Mouse (Mus musculus) neural tube, embryonic 15.5 days (tissue): ENCODE results near the gene Cavin2. TPM values are rescaled to one million over a fixed set of nuclear protein-coding genes. Genes with fewer than 3 reads are reported as not detected.

Experiments
- ATAC-seq: fragments of 200-750 bp; cut with Nextera tagmentation; 2 replicates; pipeline ENCODE4 v1.8.0; 2017; ENCODE audit warnings: mild to moderate bottlenecking, moderate TSS enrichment, moderate library complexity; ENCODE audit not compliant: low FRiP score
- H3K27ac ChIP-seq: fragments of 300-500 bp; sonication (generic); replicated peaks from 2 replicates; pipeline ENCODE4 v1.5.1; 2015; ENCODE audit warnings: mild to moderate bottlenecking, inconsistent platforms
- H3K27me3 ChIP-seq: fragments of 300-500 bp; sonication (generic); replicated peaks from 2 replicates; pipeline ENCODE4 v1.6.1; 2015; ENCODE audit warnings: inconsistent platforms
- H3K36me3 ChIP-seq: fragments of 300-500 bp; sonication (generic); 2 replicates; pipeline ENCODE4 v1.6.1; 2015; ENCODE audit warnings: inconsistent platforms
- H3K4me1 ChIP-seq: fragments of 300-500 bp; sonication (generic); 2 replicates; pipeline ENCODE4 v1.6.1; 2015; ENCODE audit warnings: inconsistent platforms
- H3K4me2 ChIP-seq: fragments of 300-500 bp; sonication (generic); 2 replicates; pipeline ENCODE4 v1.6.1; 2015; ENCODE audit warnings: inconsistent platforms, mild to moderate bottlenecking, moderate library complexity
- H3K4me3 ChIP-seq: fragments of 300-500 bp; sonication (generic); replicated peaks from 2 replicates; pipeline ENCODE4 v1.5.1; 2015; ENCODE audit warnings: mild to moderate bottlenecking, inconsistent platforms
- H3K9ac ChIP-seq: fragments of 300-500 bp; sonication (generic); replicated peaks from 2 replicates; pipeline ENCODE4 v1.6.1; 2015; ENCODE audit warnings: mild to moderate bottlenecking, inconsistent platforms
- H3K9me3 ChIP-seq: fragments of 300-500 bp; sonication (generic); replicated peaks from 2 replicates; pipeline ENCODE4 v1.6.1; 2016; ENCODE audit warnings: inconsistent platforms
- WGBS: fragments of 180-500 bp; shearing (Covaris S2); methylation state at CpG from one replicate; pipeline ENCODE4 v1.1.7; 2015; ENCODE audit warnings: mixed read lengths; 5-methylcytosine and 5-hydroxymethylcytosine counted together
- polyA plus RNA-seq: library from polyadenylated mRNA; unstranded; fragments of >200 nt; fragmentation: Nextera tagmentation; extraction: Ambion mirVana; gene quantifications from 2 replicates; pipeline ENCODE4 v1.2.1, GENCODE M21; 2015

The Cavin2 gene
- polyA plus RNA-seq, 1 experiment from 2014 or later, result 11.1 TPM

- no peak overlapping the region for H3K4me2 ChIP-seq
- ATAC-seq, result no peak
- H3K36me3 ChIP-seq, result no peaks in the 10 kb centered on the region
- H3K27me3 ChIP-seq, result no peaks in the 10 kb centered on the region
- 50% methylated on average over 4 of the region's 4 CpGs for WGBS
- H3K4me1 ChIP-seq, result peaks cover 14% of the 10 kb centered on the region; the same call in 1 of the 2 replicates
- no peak overlapping the region for H3K27ac ChIP-seq
- H3K9ac ChIP-seq, result no peak overlapping the region
- no peaks in the 10 kb centered on the region for H3K9me3 ChIP-seq
- H3K4me3 ChIP-seq, result no peak overlapping the region
These were observed 17.1 kb upstream of the Cavin2 start for GRCm38 (mm10) chr1:51271845-51272244.

DNA sequence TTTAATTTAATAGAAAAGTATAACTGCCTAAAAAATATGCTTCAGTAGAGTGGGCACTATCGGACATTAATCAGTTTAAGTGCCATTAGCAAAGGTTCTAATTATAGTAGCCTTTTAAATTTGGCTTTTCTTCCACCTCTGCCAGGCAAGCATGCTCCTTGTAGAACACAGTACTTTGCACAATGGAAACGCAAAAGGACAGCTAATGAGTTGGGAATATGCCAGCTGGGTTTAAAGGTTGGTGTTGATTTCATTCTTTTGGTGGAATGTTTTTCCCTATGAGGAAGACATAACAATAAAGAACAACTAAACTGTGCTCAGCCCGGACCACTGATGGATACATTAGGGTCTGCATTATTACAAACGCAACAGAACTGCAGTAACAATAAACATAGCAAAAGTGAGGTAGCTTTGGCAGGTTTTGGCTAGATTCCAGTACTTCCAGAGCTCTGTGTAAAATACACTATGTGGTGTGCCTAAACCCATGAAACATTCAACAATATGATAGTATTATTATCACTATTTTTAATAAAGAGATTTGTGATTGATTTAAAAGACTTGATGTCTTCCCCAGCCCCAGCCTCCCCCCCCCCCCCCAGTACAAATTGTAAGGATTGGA lies 16.2 kb upstream of the Cavin2 start:
- Histone ChIP-seq H3K4me3 (no peak overlapping the region), H3K36me3 (no peaks in the 10 kb centered on the region), H3K9ac (no peak overlapping the region), H3K27me3 (no peaks in the 10 kb centered on the region), H3K9me3 (no peaks in the 10 kb centered on the region), H3K4me1 (peaks cover 6% of the 10 kb centered on the region; the same call in 1 of the 2 replicates), H3K4me2 (no peak overlapping the region), H3K27ac (no peak overlapping the region)
- no peak for ATAC-seq
- WGBS, result 45% methylated on average over 4 of the region's 4 CpGs

- no peaks in the 10 kb centered on the region for H3K9me3 ChIP-seq
- WGBS, result 81% methylated on average over 2 of the region's 2 CpGs
- H3K36me3 ChIP-seq, result no peaks in the 10 kb centered on the region
- H3K4me1 ChIP-seq, result peaks cover 6% of the 10 kb centered on the region; the same call in 1 of the 2 replicates
- H3K4me3 ChIP-seq, result no peak overlapping the region
- ATAC-seq, result no peak
- no peak overlapping the region for H3K9ac ChIP-seq
- no peak overlapping the region for H3K27ac ChIP-seq
- H3K27me3 ChIP-seq, result no peaks in the 10 kb centered on the region
- H3K4me2 ChIP-seq, result no peak overlapping the region
These were observed 10.9 kb upstream of the Cavin2 start for GRCm38 (mm10) chr1:51277879-51278567.

DNA sequence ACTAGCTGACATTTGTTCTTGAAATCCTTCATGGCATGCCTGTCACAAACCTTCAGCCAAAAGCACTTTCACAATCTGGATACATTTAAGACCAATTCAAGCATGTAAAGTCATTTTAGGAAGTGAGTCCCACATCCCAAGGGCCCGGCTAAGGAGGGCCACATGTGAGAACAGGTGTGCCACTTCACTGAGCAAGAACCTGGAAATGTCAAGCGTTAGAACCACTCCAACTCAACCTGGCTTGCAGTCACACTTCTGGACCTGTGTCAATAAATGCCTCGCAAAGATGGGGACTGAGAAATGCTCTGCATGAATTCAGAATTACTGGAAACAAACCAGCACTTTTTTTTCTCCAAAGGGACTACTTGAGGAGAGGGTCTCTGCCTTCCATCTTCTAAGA lies 725 bp upstream of the Cavin2 start:
- Histone ChIP-seq H3K9ac (no peak overlapping the region), H3K27me3 (no peaks in the 10 kb centered on the region), H3K36me3 (no peaks in the 10 kb centered on the region), H3K4me3 (no peak overlapping the region), H3K9me3 (no peaks in the 10 kb centered on the region), H3K4me2 (0 out of 2 replicates have a peak overlapping the region, but pooled peaks have one; percentile 19), H3K4me1 (peaks cover 11% of the 10 kb centered on the region), H3K27ac (no peak overlapping the region; the same call in 1 of the 2 replicates)
- no peak for ATAC-seq
- 80% methylated on average over 3 of the region's 3 CpGs for WGBS

GRCm38 (mm10) chr1:51289620-51290445 lies 907 bp downstream of the Cavin2 start:
- Histone ChIP-seq H3K27ac (peak overlapping the region; percentile 58; the same call in 1 of the 2 replicates), H3K4me2 (peak overlapping the region; percentile 19), H3K4me1 (peaks cover 11% of the 10 kb centered on the region), H3K4me3 (0 out of 2 replicates have a peak overlapping the region, but pooled peaks have one; percentile 10), H3K9ac (no peak overlapping the region), H3K36me3 (no peaks in the 10 kb centered on the region), H3K27me3 (no peaks in the 10 kb centered on the region), H3K9me3 (no peaks in the 10 kb centered on the region)
- ATAC-seq, result no peak
- 79% methylated on average over 17 of the region's 17 CpGs for WGBS

DNA sequence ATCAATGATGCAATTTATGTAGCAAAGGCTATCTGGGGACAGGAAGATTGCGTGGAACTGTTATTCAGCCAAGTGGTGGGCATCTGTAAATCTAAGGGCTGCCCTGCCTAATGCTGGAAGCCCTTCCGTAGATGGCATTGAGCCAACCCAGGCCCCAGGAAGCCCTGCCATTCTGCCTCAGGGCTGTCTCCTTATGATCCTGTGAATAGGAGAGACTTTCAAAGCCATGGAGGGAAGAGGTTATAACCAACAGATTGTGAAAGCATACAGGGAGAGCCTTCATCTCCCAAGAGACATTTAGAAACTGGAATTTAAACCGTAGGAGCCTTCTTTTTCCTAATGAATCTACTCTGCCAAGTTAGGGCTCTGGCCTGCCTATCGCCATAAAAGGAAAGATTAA lies 1.7 kb downstream of the Cavin2 start:
- ATAC-seq, result no peak
- Histone ChIP-seq H3K4me3 (no peak overlapping the region), H3K9ac (no peak overlapping the region), H3K27ac (0 out of 2 replicates have a peak overlapping the region, but pooled peaks have one; percentile 45), H3K4me1 (peaks cover 11% of the 10 kb centered on the region), H3K4me2 (0 out of 2 replicates have a peak overlapping the region, but pooled peaks have one; percentile 1), H3K36me3 (no peaks in the 10 kb centered on the region), H3K27me3 (no peaks in the 10 kb centered on the region), H3K9me3 (no peaks in the 10 kb centered on the region)
- WGBS, result 33% methylated on average over 4 of the region's 4 CpGs

DNA sequence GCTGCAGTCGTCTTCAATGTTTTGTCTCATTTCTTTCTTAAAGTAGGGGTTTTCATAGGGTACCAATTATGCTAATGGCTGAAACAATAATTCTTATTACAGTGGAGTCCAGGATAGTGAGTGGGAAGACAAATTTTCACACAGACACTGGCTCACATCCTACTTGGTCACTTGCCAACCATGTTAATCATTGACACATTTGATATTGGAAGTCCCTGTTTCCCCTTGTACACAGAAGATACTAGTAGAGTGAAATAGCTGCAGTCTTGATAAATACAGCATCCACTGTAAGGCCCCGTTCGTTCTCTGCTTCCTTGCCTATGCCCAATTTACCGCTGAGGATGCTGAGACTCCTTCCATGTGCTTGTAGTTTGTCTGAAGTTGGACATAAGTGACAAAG lies 3.4 kb downstream of the Cavin2 start:
- Histone ChIP-seq H3K9me3 (no peaks in the 10 kb centered on the region), H3K4me1 (peaks cover 11% of the 10 kb centered on the region), H3K27ac (no peak overlapping the region), H3K9ac (no peak overlapping the region), H3K27me3 (no peaks in the 10 kb centered on the region), H3K36me3 (no peaks in the 10 kb centered on the region), H3K4me2 (no peak overlapping the region), H3K4me3 (no peak overlapping the region)
- ATAC-seq, result no peak
- WGBS, result 88% methylated on average over 4 of the region's 4 CpGs

DNA sequence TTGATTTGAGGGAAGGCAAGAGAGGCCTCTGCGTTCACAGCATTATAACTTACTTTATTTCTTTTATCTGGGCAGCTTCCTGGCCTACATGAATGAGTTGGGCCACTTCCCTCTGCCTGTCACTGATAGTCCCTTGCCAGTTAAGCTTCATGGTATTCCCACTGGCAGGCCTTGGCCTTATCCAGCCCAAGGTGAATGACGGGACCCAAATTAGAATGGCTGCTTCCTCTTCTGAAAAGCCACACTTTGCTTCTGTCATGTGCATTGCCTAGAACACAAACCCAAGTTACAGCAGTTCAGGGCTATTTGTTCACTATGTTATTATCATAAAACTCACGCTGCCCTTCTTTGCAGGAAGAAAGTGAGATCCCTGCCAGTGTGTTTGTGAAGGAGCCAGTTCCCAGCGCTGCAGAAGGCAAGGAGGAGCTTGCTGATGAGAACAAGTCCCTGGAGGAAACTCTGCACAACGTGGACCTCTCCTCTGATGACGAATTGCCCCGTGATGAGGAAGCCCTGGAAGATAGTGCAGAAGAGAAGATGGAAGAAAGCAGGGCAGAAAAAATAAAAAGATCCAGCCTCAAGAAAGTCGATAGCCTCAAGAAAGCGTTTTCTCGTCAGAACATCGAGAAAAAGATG lies 11.5 kb downstream of the Cavin2 start:
- Histone ChIP-seq H3K27me3 (no peaks in the 10 kb centered on the region), H3K36me3 (no peaks in the 10 kb centered on the region), H3K4me2 (no peak overlapping the region), H3K9ac (no peak overlapping the region), H3K27ac (no peak overlapping the region), H3K4me1 (no peaks in the 10 kb centered on the region), H3K9me3 (no peaks in the 10 kb centered on the region), H3K4me3 (no peak overlapping the region)
- 83% methylated on average over 11 of the region's 11 CpGs for WGBS
- no peak for ATAC-seq

DNA sequence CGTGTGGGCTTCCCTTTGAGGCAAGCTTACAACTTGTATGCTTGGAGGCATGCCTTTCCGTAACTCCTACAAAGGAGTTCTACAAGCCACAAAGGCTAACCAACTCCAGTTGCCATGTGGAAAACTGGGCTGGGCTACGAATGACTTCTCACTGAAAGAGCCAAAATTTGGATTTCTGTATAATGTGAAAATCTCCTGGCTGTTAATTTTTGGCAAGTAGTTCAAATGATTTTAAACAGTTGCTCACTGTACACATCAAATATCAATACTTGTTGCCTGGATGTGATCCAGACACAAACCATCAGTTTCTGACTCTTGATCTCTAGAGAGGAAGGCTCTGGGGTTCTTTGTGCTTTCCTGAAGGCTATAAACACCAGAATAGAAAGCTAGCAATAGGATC lies 18.1 kb downstream of the Cavin2 start:
- no peaks in the 10 kb centered on the region for H3K36me3 ChIP-seq
- no peak overlapping the region for H3K4me2 ChIP-seq
- no peaks in the 10 kb centered on the region for H3K27me3 ChIP-seq
- WGBS, result 92% methylated on average over 3 of the region's 3 CpGs
- H3K9ac ChIP-seq, result no peak overlapping the region
- ATAC-seq, result no peak
- no peaks in the 10 kb centered on the region for H3K4me1 ChIP-seq
- no peak overlapping the region for H3K27ac ChIP-seq
- no peaks in the 10 kb centered on the region for H3K9me3 ChIP-seq
- H3K4me3 ChIP-seq, result no peak overlapping the region

DNA sequence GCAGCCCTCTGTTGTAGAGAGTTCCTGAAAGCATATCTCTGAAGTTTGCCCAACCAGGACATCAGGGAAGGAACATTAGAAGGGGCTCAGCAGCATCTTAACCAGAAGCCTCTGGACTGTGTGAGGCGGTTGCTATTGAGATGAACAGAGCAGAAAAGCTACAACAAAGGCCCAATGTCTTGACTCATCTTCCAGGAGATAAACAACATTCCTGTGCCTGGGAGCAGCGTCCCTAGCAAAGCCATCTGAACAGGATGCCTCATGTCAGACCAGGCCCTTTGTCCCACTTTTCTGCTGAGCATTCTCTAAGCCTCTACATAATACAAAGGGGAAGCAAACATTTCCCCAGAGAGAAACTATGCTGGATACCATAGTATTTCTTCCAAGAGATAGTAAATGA lies 26.6 kb downstream of the Cavin2 start:
- Histone ChIP-seq H3K9me3 (no peaks in the 10 kb centered on the region), H3K4me2 (no peak overlapping the region), H3K4me1 (no peaks in the 10 kb centered on the region), H3K27ac (no peak overlapping the region), H3K9ac (no peak overlapping the region), H3K27me3 (no peaks in the 10 kb centered on the region), H3K4me3 (no peak overlapping the region), H3K36me3 (no peaks in the 10 kb centered on the region)
- no peak for ATAC-seq
- WGBS, result 34% methylated on average over 2 of the region's 2 CpGs

DNA sequence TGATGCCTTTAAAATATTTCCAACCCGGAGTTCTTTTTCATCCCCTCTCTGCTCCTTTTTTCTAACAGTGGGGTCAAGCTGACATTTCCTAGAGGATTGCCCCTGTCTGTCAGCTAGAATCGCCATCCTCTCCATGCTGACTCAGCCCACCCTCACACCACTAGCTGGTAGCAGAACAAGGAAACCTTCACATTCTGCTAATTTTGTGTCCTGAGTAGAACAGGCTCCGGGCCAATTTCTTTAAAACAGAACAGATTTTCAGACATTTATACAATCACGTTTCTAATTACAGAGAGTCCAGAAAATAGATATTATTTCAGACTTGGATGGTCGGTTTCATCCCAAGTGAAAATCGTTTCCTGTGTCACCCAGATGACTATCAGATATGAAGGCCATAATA lies 34.6 kb downstream of the Cavin2 start:
- Histone ChIP-seq H3K4me3 (no peak overlapping the region), H3K9me3 (no peaks in the 10 kb centered on the region), H3K4me2 (no peak overlapping the region), H3K27ac (no peak overlapping the region), H3K4me1 (no peaks in the 10 kb centered on the region), H3K9ac (no peak overlapping the region), H3K36me3 (no peaks in the 10 kb centered on the region), H3K27me3 (no peaks in the 10 kb centered on the region)
- 85% methylated on average over 6 of the region's 6 CpGs for WGBS
- ATAC-seq, result no peak
